Mouse (Mus musculus) stomach, postnatal 0 days (tissue): ENCODE results near the gene Grhl1. TPM values are rescaled to one million over a fixed set of nuclear protein-coding genes. Genes with fewer than 3 reads are reported as not detected.
"Not testable (repeated sequence)": the region's sequence is repeated elsewhere in the genome, so short reads cannot be mapped to it uniquely, and the experiment has no call there.

ENCODE experiments used
- ATAC-seq: fragments of 200-750 bp; cut with Nextera tagmentation; 2 replicates; pipeline ENCODE4 v1.8.0; 2017; ENCODE audit not compliant: low FRiP score, low TSS enrichment
- DNase-seq: peaks from one replicate; pipeline ENCODE4 v3.0.0-alpha.2; 2016; ENCODE audit warnings: low spot score
- H3K27ac ChIP-seq: fragments of 300-500 bp; sonication (generic); replicated peaks from 2 replicates; pipeline ENCODE4 v1.5.1; 2014; ENCODE audit warnings: mild to moderate bottlenecking, control low read depth
- H3K27me3 ChIP-seq: fragments of 300-500 bp; sonication (generic); 2 replicates; pipeline ENCODE4 v1.6.1; 2014; ENCODE audit warnings: low read length; ENCODE audit not compliant: control insufficient read depth, insufficient read depth
- H3K36me3 ChIP-seq: fragments of 300-500 bp; sonication (generic); 2 replicates; pipeline ENCODE4 v1.6.1; 2014; ENCODE audit warnings: low read length, mixed read lengths; ENCODE audit not compliant: control insufficient read depth, insufficient read depth
- H3K4me1 ChIP-seq: fragments of 300-500 bp; sonication (generic); replicated peaks from 2 replicates; pipeline ENCODE4 v1.6.1; 2014; ENCODE audit warnings: antibody characterized with exemption; ENCODE audit not compliant: control insufficient read depth, insufficient read depth
- H3K4me2 ChIP-seq: fragments of 300-500 bp; sonication (generic); replicated peaks from 2 replicates; pipeline ENCODE4 v1.6.1; 2014; ENCODE audit warnings: low read depth, mild to moderate bottlenecking, control low read depth, moderate library complexity
- H3K4me3 ChIP-seq: fragments of 300-500 bp; sonication (generic); 2 replicates; pipeline ENCODE4 v1.5.1; 2014; ENCODE audit warnings: low read depth, low read length, control low read depth
- H3K9ac ChIP-seq: fragments of 300-500 bp; sonication (generic); 2 replicates; pipeline ENCODE4 v1.6.1; 2014; ENCODE audit warnings: mild to moderate bottlenecking, low read length, control low read depth, mixed read lengths
- H3K9me3 ChIP-seq: fragments of 300-500 bp; sonication (generic); 2 replicates; pipeline ENCODE4 v1.6.1; 2016; ENCODE audit warnings: low read length; ENCODE audit not compliant: control insufficient read depth
- CTCF ChIP-seq: IDR thresholded peaks from 2 replicates; pipeline ENCODE4 v1.5.1; 2016; ENCODE audit warnings: antibody characterized with exemption, low read depth, mild to moderate bottlenecking, moderate library complexity
- EP300 ChIP-seq: optimal IDR thresholded peaks from 2 replicates; pipeline ENCODE3; 2016; ENCODE audit warnings: antibody characterized with exemption
- WGBS: fragments of 180-500 bp; shearing (Covaris S2); extraction: QIAGEN DNeasy Blood & Tissue Kit; methylation state at CpG from one replicate; pipeline ENCODE4 v1.1.7; 2014; 5-methylcytosine and 5-hydroxymethylcytosine counted together
- polyA plus RNA-seq: library from polyadenylated mRNA; unstranded; fragments of >200 nt; fragmentation: Nextera tagmentation; extraction: Ambion mirVana; gene quantifications from 2 replicates; pipeline ENCODE4 v1.2.1, GENCODE M21; 2015

Grhl1 gene
- 28.6 and 28.9 TPM in 2 replicates for polyA plus RNA-seq

DNA sequence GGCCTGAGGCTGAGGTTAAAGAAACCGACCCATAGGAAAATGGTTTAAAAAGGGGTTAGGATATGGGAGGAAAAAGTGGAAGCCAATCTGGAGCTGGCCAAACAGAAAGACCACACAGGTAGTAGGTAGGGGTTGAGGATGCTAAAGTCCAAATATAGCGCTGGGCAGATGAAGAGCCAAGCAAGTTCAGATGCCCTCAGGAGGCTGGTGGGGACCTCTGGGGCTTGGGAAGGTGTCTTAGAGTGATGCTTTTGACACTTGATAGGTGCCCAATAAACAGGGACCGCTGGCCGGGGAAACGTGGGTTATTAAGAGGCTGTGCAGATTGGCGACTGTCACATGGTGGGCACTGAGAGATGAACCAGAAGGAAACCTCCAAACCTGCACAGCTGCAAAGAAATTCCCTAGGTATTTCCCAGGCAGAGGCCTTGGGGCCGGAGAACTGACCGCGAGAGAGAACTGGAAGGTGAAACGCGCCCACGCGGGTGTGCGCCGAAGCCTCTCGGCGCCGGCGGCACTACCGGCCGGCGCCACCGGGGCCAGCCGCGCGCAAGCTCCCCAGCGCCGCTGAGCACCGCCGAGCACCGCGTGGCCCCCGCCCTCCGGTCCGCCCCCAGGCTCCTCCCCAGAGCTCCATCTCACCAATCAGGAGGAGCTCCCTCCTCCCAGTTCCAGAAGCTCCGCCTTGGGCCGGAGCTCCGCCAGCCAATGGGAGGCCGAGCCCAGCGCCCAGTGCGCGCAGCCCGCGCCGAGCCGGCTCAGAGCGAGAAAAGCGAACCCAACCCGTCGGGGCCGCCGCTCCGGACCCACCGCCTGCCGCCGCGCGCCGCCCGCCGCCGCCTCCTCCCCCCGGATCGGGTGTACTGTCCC lies at the start of gene Grhl1:
Gene Grhl1, plus strand, starts transcription at position 761 of the 870 bp plus-strand sequence.
- H3K27ac ChIP-seq = peak within 1 kb of the TSS; percentile 76
- no peaks in the 10 kb centered on the region for H3K27me3 ChIP-seq
- 4% methylated on average over 50 of the region's 64 CpGs for WGBS
- ATAC-seq (peak; percentile 100), DNase-seq (peak; percentile 97)
- H3K4me1 ChIP-seq = no peaks in the 10 kb centered on the region
- TF ChIP-seq EP300 (no peak), CTCF (peak; percentile 25; the same call in 1 of the 2 replicates)
- H3K4me2 ChIP-seq = peak within 1 kb of the TSS; percentile 75
- H3K4me3 ChIP-seq = peak within 1 kb of the TSS; percentile 62
- peak within 1 kb of the TSS; percentile 67 for H3K9ac ChIP-seq
- no peaks in the 10 kb centered on the region for H3K9me3 ChIP-seq
- peaks cover 3% of the 10 kb centered on the region for H3K36me3 ChIP-seq

GRCm38 (mm10) chr12:24525065-24525464 lies 47.0 kb upstream of the Grhl1 start:
- not testable (repeated sequence) for H3K4me2 ChIP-seq, H3K27ac ChIP-seq, H3K27me3 ChIP-seq, H3K36me3 ChIP-seq, DNase-seq, H3K4me3 ChIP-seq, H3K9me3 ChIP-seq, H3K9ac ChIP-seq, H3K4me1 ChIP-seq, ATAC-seq
- 85% methylated on average over 7 of the region's 7 CpGs for WGBS

DNA sequence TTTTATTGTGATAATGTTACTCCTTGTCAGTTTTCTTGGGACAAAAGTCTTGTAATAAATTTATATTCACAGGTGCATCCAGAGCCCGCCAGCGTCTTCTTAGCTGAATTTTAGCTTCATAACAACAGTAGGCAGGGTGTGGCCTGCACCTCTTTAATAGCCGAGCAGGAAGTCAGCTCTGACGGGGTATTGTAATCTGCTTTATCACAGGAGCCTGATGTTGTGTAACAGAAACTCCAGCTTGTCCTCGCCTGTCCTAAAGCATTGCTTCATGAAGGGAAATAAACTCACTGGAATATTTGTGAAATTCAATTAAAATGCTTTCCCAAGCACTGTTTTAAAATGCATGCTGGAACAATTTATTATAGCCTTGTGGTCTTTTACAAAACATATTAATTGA lies 35.7 kb upstream of the Grhl1 start:
- ATAC-seq (no peak), DNase-seq (no peak)
- Histone ChIP-seq H3K27me3 (no peaks in the 10 kb centered on the region), H3K4me1 (no peaks in the 10 kb centered on the region), H3K9ac (no peak overlapping the region), H3K4me3 (no peak overlapping the region), H3K36me3 (peaks cover 2% of the 10 kb centered on the region; the same call in 1 of the 2 replicates), H3K9me3 (no peaks in the 10 kb centered on the region), H3K4me2 (no peak overlapping the region), H3K27ac (peak overlapping the region; percentile 61; the same call in 1 of the 2 replicates)
- TF ChIP-seq CTCF = no peak
- TF ChIP-seq EP300 = no peak
- 48% methylated on average over 5 of the region's 5 CpGs for whole genome bisulfite sequencing

- no peak for ATAC-seq
- 57% methylated on average over 2 of the region's 2 CpGs for WGBS
These were observed 34.9 kb upstream of the Grhl1 start for GRCm38 (mm10) chr12:24537201-24537600.

DNA sequence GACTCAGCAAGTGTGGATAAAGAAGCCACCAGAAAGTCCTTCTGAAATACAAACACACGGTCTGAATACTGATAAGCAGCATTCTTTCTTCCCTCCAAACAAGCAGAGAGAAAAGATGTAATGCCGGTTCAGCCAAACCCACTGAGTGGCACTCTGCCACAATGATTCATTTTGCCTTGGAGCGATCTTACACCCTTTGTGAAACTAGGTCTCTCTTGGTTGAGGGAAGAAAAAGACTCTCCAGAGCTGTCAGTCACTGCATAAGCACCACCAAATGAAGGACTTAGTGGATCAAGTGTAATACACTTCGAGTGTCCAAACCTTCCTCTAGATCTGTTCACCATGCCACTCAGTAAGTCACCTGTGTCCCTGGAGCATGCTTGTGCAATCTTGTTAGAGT lies 34.1 kb upstream of the Grhl1 start:
- no peak for TF ChIP-seq EP300
- no peak for TF ChIP-seq CTCF
- DNase-seq (no peak), ATAC-seq (no peak)
- no peak overlapping the region for H3K4me2 ChIP-seq
- WGBS = 52% methylated on average over 4 of the region's 4 CpGs
- H3K4me3 ChIP-seq = no peak overlapping the region
- peaks cover 2% of the 10 kb centered on the region; the same call in 1 of the 2 replicates for H3K36me3 ChIP-seq
- no peaks in the 10 kb centered on the region for H3K9me3 ChIP-seq
- H3K4me1 ChIP-seq = no peaks in the 10 kb centered on the region
- H3K9ac ChIP-seq = no peak overlapping the region
- H3K27ac ChIP-seq = peak overlapping the region; percentile 61
- no peaks in the 10 kb centered on the region for H3K27me3 ChIP-seq

More at GRCm38 (mm10) chr12:24537201-24537600, 34.9 kb upstream of the Grhl1 start:
- no peaks in the 10 kb centered on the region for H3K4me1 ChIP-seq
- peaks cover 2% of the 10 kb centered on the region; the same call in 1 of the 2 replicates for H3K36me3 ChIP-seq
- H3K27ac ChIP-seq = peak overlapping the region; percentile 61
- TF ChIP-seq EP300 (no peak), CTCF (no peak)
- no peak overlapping the region for H3K4me2 ChIP-seq
- no peak for DNase-seq
- no peak overlapping the region for H3K9ac ChIP-seq
- no peak overlapping the region for H3K4me3 ChIP-seq
- H3K27me3 ChIP-seq = no peaks in the 10 kb centered on the region
- H3K9me3 ChIP-seq = no peaks in the 10 kb centered on the region
